In the genomic region with DNA sequence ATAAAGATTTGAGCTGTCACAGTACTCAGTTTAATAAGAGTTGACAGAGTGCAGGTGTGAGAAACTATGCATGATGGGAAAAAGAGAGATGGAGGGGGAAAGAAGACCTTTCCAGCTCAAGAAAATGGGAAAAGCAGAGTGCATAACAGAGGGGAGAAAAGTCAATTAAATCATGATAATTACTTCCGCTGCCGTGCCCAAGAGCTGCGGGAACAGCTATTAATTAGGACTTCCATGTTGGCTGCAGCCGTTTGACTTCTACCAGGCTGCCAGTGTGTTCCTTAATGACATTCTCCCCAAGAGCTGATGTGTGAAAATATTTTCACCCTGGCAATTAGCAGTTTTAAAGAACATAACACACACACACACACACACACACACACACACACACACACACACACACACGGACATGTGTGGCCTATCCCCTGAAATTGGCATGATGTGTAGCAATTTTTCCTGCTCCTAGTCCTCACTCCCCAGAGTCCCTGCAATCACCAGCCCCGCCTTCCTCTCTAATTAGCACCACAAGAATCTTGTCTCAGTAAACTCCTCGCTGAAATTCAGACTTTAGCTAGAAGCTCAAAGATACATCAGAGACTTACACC, we compare ENCODE assay signal across 16 mouse cellular contexts.
A peak's percentile ranks its signal among the peaks of the same experiment; 100 is the strongest.
DNase-seq lines count a peak whose midpoint lies in the region; ATAC-seq and TF ChIP-seq lines count a peak whose summit lies in the region.
"Had no signal": no experiment of that assay in that cellular context is flagged by ENCODE, and none has a peak within 500 bp of the region (broad histone marks: within the 10 kb centered on the region; RNA-seq: fewer than 3 reads in every experiment).

No protein-coding gene starts in this region.

- H3K79me2 ChIP-seq in heart, adult 2 months (replicated peaks; ENCODE audit: control insufficient read depth, insufficient read depth, low read length), result no peaks in the 10 kb centered on the region

- H3K4me2 ChIP-seq in neural tube, embryonic 13.5 days, result peak overlapping the region; percentile 1; the same call in 1 of the 2 replicates
- no peak overlapping the region for H3K4me2 ChIP-seq in hindbrain, postnatal 0 days (ENCODE audit: low read depth, low read length)
- H3K4me2 ChIP-seq: limb, embryonic 13.5 days; liver, embryonic 15.5 days had no signal

- peaks cover 3% of the 10 kb centered on the region for H3K36me3 ChIP-seq in heart, adult 2 months (ENCODE audit: control insufficient read depth, insufficient read depth, low read length)
- no peaks in the 10 kb centered on the region for H3K36me3 ChIP-seq in neural tube, embryonic 13.5 days
- no peaks in the 10 kb centered on the region for H3K36me3 ChIP-seq in hindbrain, postnatal 0 days (ENCODE audit: insufficient read depth, low read length)
- H3K36me3 ChIP-seq: limb, embryonic 13.5 days; liver, embryonic 15.5 days had no signal

- H3K27ac ChIP-seq in heart, adult 2 months, result peak overlapping the region; percentile 60
- peak overlapping the region; percentile 63 for H3K27ac ChIP-seq in neural tube, embryonic 13.5 days (replicated peaks)
- no peak overlapping the region for H3K27ac ChIP-seq in hindbrain, postnatal 0 days
- H3K27ac ChIP-seq: limb, embryonic 13.5 days; liver, embryonic 15.5 days had no signal

- no peaks in the 10 kb centered on the region for H3K27me3 ChIP-seq in heart, adult 2 months (ENCODE audit: control insufficient read depth, insufficient read depth, low read length)
- no peaks in the 10 kb centered on the region for H3K27me3 ChIP-seq in neural tube, embryonic 13.5 days
- H3K27me3 ChIP-seq in hindbrain, postnatal 0 days (ENCODE audit: insufficient read depth, low read length), result no peaks in the 10 kb centered on the region
- H3K27me3 ChIP-seq: limb, embryonic 13.5 days; liver, embryonic 15.5 days had no signal

- H3K9ac ChIP-seq in heart, adult 2 months (ENCODE audit: low read depth, low read length), result no peak overlapping the region
- H3K9ac ChIP-seq in neural tube, embryonic 13.5 days, result no peak overlapping the region
- H3K9ac ChIP-seq in hindbrain, postnatal 0 days (replicated peaks; ENCODE audit: low read length), result no peak overlapping the region
- H3K9ac ChIP-seq: limb, embryonic 13.5 days; liver, embryonic 15.5 days had no signal

- TF ChIP-seq CTCF in heart, adult 2 months (IDR thresholded peaks at IDR 0.05), result no peak
- no peak for TF ChIP-seq CTCF in hindbrain, postnatal 0 days (IDR thresholded peaks at IDR 0.05; ENCODE audit: low read depth)

- H3K9me3 ChIP-seq in neural tube, embryonic 13.5 days, result no peaks in the 10 kb centered on the region
- H3K9me3 ChIP-seq in hindbrain, postnatal 0 days (ENCODE audit: low read length), result no peaks in the 10 kb centered on the region
- H3K9me3 ChIP-seq: limb, embryonic 13.5 days; liver, embryonic 15.5 days had no signal

- no peak for TF ChIP-seq POLR2A in heart, adult 2 months (IDR thresholded peaks at IDR 0.05; ENCODE audit: insufficient read depth, low read depth, low read length)

- no peak overlapping the region for H3K4me3 ChIP-seq in heart, adult 2 months
- H3K4me3 ChIP-seq in neural tube, embryonic 13.5 days, result no peak overlapping the region
- no peak overlapping the region for H3K4me3 ChIP-seq in hindbrain, postnatal 0 days (ENCODE audit: low read length)
- H3K4me3 ChIP-seq: limb, embryonic 13.5 days; liver, embryonic 15.5 days had no signal

- H3K4me1 ChIP-seq in heart, adult 2 months (ENCODE audit: control insufficient read depth, insufficient read depth, low read length), result peaks cover 41% of the 10 kb centered on the region
- H3K4me1 ChIP-seq in neural tube, embryonic 13.5 days (replicated peaks), result peaks cover 83% of the 10 kb centered on the region
- peaks cover 8% of the 10 kb centered on the region; the same call in 1 of the 2 replicates for H3K4me1 ChIP-seq in hindbrain, postnatal 0 days (ENCODE audit: insufficient read depth, low read length)

- intact Hi-C loops in heart, adult 2 months (cut with DNase I), result loop anchor here (5.0 to 10.0 kb wide), 2 partner anchors 36 to 132 kb away; no protein-coding TSS in a partner anchor

- 55% methylated on average over 7 of the region's 7 CpGs for WGBS in heart, adult 2 months
- 30% methylated on average over 7 of the region's 7 CpGs for WGBS in neural tube, embryonic 13.5 days
- 26% methylated on average over 7 of the region's 7 CpGs for WGBS in hindbrain, postnatal 0 days

- DNase-seq in heart, adult 2 months, result no peak
- no peak for DNase-seq in heart, adult 11 months
- no peak for DNase-seq in neural tube, embryonic 10.5 days (ENCODE audit: extremely low spot score, low spot score)
- peak; percentile 66 for DNase-seq in hindbrain, postnatal 0 days (ENCODE audit: low spot score)
- DNase-seq in retina, postnatal 1 day, result peak; percentile 63
- no peak for DNase-seq in cerebellum, adult 18-20 months
- no peak for DNase-seq in frontal cortex, postnatal 25 days (ENCODE audit: low spot score in 2 of 2)
- DNase-seq: adrenal gland, adult 2 months; embryo, embryonic 11 days; heart, adult 18-20 months; lung, postnatal 14 days; thymus, adult 18-20 months had no signal

- 0 out of 2 replicates have a peak, but pooled peaks have one; percentile 26 for ATAC-seq in neural tube, embryonic 13.5 days (ENCODE audit: low read depth)
- peak; percentile 46; the same call in 1 of the 2 replicates for ATAC-seq in hindbrain, postnatal 0 days
- ATAC-seq: intestine, postnatal 0 days had no signal

- TF ChIP-seq EP300 in heart, adult 2 months (IDR thresholded peaks at IDR 0.05; ENCODE audit: insufficient read depth, low read depth, low read length), result no peak

Comparison
In these comparisons a context has a peak if more than half of its experiments do, and no peak if none do; other contexts are left out.
1. DNase-seq: peak in hindbrain, postnatal 0 days (single experiment) and retina, postnatal 1 day (single experiment); none in heart, adult 2 months (0 of 2), heart, adult 11 months (single experiment), neural tube, embryonic 10.5 days (single experiment), cerebellum, adult 18-20 months (0 of 2) and frontal cortex, postnatal 25 days (0 of 2).